Mouse (Mus musculus): ENCODE measurements at regions not wholly inside any gene's neighbourhood (a gene's known extent, or its start where the extent isn't known, plus 50 kb on each side); places are given as distances from the start of the nearest gene placed in this dataset.

DNA sequence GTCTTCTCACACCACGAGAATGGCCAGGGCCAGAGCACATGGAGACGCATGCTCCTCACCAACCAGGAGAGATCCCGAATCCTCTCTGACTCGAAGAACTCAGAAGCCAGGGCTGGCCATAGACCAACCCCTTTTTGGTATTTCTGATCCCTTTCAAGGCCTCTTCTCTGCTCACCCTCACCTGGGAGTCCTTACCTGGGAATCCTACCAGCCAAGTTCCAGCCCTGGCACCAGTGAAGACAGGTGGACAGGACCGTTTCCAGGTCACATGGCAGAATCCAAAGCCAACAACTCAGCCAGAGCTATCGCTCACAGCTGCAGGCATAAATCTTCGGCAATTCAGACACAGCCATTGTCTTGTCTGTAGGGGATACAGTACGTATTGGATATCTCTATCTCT lies 626.2 kb upstream of the Fam19a5 start:
- DNase-seq: peak; percentile 23

DNA sequence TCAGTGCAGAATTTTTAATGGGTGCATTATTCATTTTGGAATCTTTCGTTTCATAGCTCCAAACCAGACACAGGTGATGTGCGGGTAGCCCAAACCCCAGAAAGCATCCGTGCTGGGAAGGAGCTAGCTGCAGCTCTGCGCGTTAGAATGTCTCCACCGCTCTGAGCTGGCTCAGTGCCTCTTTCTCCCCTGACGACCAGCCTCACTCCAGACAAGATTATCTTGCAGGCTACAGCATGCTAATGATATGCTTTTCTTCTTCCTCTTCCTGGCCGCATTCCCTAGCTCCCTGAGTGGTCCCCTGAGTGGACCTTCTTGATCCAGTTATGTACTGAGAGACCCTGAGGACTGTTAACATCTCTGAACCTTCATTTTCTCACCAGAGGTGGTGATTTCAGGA lies 624.4 kb upstream of the Fam19a5 start:
- no peak for DNase-seq

DNA sequence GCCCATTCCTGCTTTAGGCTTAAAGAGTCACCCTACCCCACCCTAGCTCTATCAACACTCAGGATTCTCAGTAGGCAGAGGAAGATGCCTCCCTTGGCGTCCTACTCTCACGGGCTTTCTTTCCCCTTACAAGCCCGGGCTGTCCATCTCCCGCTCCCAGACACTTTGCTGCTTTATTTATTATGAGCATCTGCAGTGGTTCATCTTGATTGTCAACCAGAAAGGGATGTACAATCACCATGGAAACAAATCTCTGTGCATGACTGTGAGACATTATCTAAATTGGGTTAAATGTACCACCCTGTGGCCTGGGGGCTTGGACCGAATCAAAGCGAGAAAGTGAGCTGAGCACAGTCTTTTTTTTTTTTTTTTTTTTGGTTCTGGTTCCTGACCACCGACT lies 623.9 kb upstream of the Fam19a5 start:
- no peak for DNase-seq

DNA sequence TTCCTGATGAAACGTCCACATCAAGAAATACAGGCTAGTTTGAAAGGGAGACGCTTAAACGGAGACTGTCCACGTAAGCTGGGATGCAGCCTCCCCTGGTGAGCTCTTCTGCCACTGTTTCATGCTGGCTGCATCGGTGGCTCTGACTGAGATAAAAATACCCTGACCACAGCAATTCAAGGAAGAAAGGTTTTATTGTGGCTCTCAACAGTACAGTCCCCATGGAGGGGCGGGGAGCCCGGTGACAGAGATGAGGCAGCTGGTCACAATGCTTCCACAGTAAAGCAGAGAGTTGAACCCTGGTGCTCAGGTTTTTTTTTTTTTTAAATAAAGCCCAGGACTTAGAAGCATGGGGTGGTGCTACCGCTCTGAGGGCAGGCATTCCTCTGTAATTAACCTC lies 622.7 kb upstream of the Fam19a5 start:
- DNase-seq: no peak

DNA sequence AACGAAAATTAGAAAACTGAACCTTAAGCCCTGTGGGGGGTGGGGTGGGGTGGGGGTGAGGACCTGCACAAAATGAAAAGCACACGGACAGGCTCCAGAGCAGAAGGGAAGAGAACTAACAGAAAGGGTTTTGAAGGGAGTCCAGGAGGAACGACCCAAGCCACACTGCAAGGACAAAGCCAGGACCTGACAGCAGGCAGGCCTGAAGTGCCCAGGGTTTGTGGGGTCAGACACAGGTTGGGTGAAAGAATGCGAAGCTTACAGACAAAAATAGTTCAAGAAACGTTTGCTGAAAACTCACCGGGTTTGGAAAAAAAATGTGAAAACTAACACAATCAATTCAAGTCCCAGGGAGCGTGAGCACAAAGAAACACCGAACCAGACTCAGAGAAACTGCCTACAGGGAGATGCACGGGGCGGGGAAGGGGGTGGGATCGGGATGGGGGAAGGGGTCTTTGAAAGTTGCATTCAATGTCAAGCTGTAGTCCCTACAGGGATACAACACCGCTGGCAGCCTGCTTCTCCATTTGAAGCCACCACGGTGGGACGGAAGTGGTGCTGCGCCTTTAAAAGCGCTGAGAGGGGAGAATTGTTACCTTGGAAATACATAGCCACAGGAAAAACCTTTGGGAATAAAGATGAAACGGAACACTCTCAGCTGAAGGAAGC lies 618.9 kb upstream of the Fam19a5 start:
- no peak for DNase-seq

DNA sequence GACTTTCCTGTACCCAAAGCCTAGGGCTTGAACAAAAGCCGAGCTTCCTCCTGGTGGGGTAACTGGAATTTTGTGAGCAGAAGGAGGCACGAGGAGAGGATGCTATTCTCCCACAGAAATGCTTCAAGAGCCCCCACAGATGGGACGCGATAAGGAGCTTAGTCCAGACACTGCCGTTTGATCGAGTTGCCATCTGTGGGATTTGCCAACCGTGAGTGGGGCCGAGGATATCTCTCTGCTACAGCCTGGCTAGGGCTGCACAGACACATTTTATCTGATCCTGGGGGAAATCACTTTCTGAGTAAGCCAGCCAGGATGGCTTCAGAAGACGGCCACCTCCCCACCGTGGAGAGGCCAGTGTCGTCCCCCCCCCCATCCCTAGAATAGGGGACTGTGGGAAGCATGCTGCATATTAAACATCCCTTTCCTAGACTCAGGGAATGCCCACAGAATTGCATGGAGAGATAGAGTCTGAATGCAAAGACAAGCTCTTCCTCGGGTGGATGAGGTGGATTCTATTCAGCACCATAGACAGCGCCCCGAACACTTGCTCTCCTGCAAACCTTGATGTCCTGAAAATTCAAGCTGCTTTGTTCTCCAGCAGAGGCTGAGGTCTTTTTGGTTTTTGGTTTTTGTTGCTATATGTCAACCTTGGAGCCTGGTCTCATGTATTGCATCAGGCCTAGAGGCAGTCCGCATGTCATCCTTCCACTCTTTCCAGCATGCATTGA lies 611.6 kb upstream of the Fam19a5 start:
- DNase-seq: no peak

DNA sequence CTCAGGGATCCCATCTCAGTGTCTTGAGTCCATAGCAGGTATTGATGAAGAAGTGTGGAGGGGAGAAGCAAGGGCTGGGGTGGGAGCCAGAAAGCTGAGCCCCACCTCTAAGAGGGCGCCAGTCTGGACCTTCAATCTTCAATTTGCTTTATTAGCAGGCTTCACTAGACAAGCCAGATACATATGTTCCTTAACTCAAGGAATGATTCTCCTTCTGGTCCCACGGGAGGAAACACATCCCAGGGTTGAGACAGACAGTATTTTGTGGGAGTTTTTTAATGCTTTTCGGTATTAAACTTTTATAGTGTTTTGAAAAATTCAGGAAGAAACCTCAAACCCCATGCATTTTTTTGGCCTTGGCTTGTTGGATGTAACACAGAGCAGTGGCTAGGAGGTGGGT lies 606.7 kb upstream of the Fam19a5 start:
- DNase-seq: no peak

DNA sequence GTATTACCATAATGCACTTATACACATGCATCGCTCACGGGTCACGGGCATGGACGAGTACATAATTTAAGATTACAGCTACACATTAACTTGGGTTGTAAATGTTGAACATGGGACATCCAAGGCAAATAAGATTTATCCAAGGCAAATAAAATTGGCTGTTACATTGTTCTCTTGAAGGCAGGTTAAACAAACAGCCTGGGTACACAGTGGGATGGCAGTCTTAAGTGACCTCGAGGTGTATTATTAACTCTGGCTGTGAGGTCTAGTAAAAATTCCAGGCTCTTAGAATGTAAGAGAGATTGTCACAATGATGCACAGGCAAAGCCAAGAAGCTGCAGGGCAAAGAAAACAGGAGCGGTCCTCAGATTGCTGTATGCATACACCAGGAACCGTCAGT lies 599.6 kb upstream of the Fam19a5 start:
- no peak for DNase-seq

DNA sequence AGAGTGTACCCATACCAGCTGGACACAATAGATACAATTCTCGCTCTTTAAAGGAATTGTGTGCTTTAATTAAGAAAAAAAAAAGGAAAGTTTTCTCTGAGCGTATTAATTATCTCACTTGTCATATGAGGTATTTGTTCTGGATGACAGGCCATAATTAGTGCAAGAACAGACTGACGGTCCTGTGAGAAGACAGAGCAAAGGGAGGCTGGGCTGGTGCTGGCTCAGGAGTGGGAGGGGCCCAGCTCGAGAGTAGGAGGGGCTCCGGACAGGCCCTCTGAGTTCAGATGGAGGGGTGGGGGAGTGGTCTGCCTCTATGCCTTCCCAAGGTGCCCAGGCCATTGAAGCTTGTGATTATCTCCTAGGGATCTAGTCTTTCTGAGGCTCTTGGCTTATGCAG lies 591.5 kb upstream of the Fam19a5 start:
- DNase-seq: no peak

DNA sequence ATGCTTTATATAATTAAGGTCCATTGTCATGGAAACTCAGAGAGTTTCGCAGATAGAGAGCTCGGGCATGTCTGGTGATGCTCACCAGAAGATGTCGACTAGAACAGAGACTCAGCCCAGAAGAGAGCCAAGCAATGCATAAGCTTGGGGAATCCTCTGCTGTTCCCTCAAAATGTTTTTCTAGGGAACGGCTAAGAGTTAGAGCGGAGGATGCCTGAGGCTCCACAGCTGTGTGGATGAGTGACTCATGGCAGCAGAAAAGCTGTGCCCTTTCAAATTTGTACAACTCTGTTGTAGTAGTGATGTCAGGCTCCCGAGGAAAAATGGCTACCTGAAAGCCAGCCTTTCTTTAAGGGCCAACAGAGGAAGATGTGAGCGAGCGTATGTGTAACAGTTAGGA lies 586.2 kb upstream of the Fam19a5 start:
- DNase-seq: no peak

DNA sequence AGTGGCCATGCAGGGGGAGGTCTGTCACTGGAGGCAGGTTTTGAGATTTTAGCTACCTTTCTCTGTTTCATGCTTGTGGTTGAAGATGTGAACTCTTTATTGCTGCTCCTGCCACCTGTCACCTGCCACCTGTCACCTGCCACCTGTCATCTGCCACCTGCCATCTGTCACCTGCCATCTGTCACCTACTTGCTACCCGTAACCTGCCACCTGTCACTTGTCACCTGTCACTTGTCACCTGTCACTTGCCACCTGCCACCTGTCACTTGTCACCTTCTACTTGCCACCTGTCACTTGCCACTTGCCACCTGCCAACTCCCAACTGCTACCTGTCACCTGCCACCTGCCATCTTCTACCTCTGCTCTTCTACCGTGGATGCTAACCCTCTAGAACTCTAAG lies 581.2 kb upstream of the Fam19a5 start:
- DNase-seq: peak; percentile 4

DNA sequence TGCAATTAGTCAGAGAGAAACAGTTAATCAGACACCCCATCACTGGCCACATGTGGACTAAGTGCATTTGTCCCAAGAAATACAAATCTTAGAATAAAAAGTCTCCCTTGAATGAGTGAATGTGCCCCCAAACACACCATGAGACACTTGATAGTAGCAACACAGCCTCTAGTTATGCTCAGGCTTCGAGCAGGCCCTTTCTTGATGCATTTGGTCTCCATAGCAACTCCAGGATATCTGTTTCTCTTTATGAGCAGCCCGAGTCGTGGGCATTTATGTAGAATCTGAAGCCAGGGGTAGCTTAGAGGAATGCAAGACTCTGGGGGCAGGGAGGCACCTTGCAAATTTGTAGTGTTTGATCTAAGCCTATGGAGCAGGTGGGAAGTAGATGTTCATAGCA lies 580.6 kb upstream of the Fam19a5 start:
- DNase-seq: no peak

DNA sequence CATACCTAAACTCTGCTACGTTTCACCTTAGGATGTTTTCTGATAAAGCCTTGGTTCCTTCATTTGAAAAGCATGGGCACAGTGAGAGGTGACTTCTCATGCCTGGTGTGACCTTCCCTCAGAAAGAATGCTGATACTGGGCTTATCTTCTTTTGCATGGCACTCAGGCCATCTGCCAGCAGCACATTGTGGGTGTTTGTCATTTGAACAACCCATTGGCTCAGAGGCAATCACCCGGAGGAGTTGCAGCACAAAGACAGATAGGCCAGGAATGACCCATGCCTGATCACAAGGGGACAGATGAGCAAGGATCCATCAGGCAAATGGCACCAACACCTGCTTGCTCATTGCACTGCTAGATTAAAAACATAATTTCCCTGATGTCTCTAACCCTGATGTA lies 572.7 kb upstream of the Fam19a5 start:
- no peak for DNase-seq

DNA sequence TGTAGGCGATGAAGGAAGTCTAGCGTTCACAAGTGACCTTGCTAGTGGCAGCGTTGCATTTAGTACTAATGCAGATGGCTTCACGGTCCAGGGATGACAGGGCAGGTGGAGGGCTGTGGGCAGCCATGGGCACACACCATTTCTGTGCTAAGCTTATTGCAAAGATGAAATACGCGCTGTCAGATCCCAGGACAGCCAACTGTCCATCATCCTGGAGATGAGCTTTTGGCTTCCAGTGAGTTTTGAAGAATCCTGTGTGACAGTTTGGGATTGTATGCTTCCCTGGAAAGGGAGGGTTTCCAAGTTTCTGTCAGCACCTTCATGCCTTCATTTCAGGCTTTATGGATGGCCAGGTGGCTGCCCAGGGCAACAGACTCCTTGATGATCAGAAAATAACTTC lies 547.9 kb upstream of the Fam19a5 start:
- DNase-seq: no peak

DNA sequence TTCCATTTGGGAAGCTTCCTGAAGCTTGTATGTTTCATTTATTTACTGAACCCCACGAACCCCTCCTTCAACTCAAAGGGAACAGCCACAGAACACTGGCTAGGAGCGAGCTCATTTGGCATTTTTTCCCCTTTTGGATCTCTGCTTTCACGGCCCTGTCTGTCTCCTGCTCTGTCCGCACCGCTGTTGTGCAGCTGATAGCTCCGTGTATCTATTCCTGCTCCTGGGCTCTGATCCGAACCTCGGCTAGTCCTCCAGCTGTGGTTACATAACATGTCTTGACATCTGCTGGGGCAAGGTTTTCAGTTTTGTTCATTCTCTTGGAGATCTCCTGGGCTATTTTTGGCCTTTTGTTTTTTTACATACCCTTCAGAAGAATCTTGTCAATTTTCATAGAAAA lies 525.1 kb upstream of the Fam19a5 start:
- no peak for DNase-seq

DNA sequence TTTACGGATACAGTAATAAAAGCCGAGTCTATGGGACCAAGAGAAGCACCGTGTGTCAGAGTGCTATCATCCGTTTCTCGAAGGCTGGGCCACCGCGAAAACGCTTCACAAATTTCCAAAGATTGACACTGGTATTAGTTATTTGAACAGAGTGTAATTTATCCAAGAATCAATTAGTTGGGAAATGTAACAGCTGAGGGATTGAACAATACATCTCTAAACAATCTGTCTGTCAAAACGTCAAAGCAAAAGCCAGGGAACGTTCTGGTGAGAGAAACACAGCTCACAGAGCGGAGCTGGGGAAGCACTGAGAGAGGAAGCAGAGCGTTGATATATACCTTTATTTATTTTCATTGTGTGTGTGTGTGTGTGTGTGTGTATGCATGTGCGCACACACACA lies 498.1 kb upstream of the Fam19a5 start:
- no peak for DNase-seq

DNA sequence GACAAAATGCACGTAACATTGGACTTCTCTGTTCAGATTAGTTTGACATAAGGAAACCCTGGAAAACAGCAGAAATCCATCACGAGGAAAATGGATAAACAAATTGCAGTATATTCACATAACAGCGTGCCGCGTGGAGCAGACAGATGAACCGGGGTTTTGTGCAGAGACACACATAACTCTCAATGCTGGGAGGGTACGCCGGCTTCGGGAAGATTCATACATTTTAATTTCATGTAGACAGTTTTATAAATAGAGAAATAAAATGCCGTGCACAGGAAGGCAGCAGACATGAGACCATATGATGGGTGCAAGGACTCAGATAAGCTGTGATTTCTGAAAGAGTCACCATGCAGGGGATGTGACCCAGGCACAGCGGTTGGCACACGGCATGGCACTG lies 489.9 kb upstream of the Fam19a5 start:
- DNase-seq: no peak

DNA sequence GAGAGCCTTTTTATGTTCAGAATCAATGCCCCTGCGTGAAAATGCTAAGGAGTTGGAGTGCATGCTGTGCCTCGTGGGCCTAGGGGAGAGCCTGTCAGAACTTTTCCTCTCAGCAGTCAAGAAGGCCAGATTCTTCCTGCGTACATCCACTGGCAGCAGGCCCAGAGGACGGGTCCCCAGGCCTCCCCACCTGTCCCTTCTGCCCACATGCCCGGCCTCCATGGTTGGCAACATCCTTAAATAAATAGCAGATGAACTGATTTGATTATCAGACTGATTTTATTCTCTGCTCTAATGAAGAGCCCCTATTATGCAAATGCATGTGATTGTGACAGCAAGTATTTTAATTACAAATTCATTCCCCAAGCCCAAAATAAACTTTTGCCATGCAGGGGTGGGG lies 479.2 kb upstream of the Fam19a5 start:
- DNase-seq: no peak

DNA sequence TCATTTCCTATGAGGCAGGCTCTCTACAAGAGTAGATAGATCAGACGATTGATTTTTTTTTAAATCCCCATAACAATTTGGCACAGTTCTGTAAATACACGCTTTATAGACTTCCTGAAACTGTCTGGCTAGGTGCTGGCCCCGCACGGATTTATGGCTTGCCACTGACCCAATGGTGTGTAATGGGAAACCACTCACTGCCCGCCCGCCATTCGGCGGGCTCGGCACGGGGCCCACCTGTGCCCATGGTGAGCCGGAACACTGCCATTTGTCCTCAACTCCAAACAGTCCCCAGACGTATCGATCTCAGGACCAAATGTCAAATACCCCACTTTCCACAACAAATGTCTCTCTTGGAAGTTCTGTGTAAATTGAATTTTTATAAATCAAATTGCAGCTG lies 475.8 kb upstream of the Fam19a5 start:
- no peak for DNase-seq

DNA sequence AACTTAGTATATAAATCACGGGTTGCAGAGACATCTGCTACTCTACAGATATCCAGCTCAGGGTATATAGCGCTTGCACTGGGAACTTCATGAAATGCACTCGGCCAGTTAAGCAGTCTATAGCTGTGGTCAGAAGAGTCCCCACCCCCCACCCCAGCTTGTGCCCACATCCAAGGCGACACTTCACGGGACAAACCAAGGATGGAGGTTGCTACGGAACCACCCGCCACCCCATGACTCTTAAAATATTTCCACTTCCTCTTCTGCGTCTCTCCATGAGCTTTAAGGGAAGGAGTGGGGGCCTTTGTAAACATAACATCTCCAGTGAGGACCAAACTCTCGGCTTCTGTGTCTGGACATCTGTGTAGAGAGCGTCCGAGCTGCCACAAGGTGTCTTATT lies 469.5 kb upstream of the Fam19a5 start:
- DNase-seq: no peak

DNA sequence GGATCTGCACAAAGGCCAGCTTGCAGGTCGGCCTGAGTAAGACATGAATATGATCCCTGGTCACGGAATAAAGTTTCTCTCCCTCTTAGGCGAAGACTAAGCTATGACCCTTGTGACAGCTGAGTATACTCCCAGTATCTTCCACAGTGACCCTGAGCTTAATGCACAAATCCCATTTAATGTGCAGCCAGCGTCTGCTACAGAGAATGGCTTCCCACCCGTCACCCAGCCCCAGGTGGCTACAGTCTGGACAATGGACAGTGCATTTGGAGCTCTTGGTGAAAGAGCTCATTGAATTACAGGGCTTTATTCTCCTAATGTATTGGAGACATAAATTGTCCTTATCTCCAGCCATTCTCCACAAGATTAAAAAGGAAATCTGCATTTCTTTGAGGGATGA lies 454.3 kb upstream of the Fam19a5 start:
- no peak for DNase-seq

DNA sequence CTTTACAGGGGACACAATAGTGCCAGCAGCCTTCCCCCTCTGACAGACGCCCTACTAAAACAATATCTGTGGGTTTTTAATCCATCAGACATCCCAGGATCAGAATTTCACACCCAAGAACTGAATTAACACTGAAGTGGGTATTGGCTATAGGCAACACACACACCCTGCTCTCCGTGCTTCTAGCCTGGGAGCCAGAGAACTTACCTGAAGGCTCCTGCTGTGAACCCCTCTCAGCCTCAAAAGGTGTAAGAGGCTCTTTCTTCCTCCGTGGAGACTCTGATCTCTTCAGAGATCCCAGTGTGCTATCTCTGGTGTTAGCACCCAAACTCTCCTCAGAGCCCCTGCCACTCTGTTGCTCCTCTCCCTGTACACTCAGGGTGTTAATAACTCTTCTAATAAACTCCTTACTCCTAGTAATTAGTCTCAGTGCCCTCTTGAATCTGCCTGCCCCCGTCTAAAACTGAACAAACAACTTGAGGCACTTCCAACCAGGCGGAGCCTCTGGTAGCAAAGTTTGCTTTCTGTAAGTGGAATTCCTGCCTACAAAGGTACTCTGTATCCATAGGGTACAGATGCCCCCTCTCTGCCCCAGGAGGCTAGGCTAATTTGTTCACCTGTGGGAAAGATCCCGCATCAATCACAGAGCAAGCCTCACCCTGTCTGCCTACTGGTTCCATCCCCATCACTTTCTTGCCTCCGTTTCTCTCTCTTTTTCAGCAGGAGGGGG lies 452.9 kb upstream of the Fam19a5 start:
- DNase-seq: no peak

DNA sequence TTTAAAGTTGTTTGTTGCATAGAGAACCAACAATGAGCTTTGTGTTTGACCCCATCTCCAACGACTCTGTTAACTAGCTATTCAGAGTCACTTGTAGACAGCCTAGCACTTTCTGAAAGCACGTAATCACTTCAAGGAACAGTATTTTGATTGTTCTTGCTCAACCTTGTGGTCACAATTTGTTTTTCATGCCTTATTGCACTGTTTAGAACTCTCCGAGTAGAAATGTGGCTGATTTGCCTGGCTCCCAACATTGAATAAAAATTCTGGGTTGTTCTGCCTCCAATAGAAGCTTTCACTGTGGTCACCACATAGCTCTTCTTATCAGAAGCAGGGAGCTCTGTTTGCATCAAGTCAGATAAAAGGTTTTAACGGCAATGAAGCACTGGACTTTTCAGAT lies 446.9 kb upstream of the Fam19a5 start:
- DNase-seq: no peak

DNA sequence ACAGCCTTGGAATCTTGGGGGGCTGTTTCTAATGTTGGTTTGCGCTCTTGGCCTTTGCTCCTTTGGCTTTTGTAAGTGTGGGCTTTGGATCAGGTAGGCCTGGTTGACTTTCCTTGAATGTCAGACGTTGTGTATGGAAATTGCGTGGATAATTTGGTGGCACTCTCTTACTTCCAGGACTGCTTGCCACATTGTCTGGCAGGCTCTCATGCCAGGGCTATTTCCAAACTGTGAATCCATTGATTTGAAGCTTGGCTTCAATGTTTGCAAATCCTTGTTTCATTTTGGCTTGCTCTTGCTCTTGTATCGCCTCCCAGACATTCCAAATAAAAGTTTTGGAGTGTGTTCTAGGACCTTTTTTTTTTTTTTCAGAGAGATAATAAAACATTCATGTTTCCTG lies 443.0 kb upstream of the Fam19a5 start:
- no peak for DNase-seq

Data from cerebellum, adult 8-10 months (tissue).